Mouse (Mus musculus) layer of hippocampus, adult 9-11 months (tissue): ENCODE data around the gene Myt1l.

ENCODE experiments used
- DNase-seq: peaks from one replicate; pipeline ENCODE4 v3.0.0; 2022

Myt1l gene

DNA sequence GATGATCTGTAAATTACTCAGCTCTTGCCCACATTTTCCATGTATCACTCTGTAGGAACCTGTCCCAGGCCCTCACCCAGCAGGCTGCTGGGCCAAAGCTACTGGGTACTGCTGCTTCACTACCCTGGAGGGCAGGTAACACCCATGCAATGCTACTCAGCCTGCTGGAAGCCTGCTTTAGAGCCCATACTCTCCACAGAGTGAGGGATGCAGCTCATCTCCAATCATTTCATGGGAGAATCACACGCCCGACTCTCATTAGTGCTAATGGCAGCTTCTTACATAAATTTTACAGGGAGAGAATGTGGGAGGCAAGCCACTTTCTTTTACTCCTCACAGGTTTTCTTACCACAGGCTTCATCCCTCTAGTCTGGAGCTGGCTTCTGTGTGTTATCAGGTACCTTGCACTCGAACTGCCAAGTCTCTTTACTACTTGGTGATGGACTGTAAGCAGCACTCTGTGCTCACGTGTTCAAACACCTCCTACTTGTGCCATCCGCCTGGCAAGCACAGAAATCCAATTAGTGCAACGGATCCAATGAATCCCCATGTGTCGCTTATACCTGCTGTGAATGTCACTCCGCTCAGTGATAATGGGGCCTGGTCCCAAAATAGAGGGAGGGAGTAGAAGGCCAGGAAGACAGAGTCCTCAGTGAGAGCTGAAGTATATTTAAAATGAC is 212.3 kb downstream of the Myt1l start:
- DNase-seq: peak; percentile 82

DNA sequence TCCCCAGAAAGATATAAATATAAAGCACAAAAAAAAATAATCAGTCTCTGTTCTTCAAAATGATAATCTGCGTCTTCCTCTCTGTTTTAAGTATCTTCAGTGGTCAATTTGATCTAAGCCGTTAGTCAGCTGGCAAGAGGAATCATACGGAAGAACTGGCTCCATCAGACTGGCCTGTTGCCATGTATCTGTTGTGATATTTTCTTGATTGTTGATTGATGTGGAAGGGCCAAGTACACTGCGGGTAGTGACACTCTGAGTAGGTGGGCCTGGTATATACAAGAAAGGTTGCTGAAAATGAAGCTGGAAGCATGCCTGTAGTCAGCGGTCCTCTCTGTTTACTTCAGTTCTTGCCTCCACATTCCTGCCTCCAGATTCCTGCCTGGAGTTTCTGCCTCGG is 213.0 kb downstream of the Myt1l start:
- no peak for DNase-seq

DNA sequence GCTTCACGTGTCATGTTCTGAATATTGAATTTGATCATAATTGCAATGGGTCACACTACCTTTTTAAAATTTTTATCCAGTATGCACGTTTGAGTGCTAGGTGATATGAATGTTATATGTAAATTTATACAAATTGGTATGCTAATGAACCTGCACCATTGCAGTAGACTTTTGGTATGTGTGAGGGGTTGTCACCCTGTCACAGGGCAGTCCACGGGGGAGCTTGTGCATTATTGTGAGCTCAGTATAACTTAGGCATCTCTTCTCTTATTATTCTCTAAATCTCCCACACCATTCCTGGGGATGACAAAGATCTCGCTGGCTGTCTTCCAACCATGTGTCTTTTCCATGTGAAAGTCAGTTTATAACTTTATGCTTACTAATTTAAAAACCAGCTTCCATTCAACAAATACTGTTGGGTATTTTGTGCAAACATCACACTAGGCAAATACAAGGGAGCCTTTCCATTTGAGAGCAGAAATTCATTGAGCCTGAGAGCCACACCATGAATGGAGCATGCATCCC is 222.5 kb downstream of the Myt1l start:
- no peak for DNase-seq

DNA sequence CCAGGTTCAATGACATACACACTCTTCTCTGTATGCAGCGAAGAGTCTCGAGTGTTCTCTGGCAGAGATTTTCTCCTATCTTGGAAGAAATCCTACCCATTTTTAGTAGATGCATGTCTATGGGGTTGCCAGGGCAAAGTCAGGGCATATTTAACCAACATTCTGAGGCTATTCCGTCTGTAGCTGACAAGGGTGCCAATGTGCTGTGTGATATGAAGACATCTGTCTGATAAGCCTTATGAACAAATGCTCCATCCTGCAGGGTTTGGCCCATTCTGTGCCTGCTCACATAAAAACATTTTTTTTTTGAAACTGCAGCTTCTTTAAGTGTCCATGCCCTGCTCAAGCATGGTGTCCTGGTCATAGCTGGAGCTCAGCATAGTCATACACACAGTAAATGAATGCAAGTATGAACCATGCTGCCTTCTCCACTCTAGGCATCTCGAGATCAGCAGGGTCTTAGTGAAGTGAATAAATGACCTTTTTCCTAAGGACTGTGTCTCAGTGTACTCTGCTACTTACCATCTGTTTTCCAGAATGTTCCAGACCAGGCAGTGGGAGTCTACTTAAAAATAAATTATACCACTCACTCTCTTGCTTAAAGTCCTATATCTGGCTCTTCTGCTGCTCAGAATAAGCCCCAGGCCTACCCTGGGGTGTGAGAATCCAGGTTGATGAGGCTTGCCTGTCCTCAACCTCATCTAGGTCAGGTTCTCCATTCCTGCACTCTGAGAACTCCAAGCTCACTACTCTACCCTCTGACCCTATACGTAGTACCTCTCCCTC is 227.1 kb downstream of the Myt1l start:
- peak; percentile 23 for DNase-seq

DNA sequence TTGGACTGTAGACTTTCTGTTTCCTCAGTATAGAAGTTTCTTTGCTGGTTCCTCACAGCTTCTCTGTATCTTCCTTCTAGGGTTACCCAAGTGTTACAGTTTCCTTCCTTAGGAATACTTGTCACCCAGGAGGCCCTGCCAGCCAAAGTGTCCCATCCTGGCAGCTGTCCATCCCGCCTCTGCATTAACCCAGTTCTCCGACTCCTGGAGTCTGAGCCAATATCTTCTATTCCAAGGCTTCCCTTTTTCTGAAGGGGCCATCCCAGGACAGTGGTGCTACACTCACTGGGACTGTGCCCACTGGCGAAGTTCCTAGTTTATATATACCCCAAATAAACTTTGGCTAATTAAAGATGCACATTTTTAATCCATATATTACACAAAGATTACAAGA is 227.7 kb downstream of the Myt1l start:
- DNase-seq: no peak

DNA sequence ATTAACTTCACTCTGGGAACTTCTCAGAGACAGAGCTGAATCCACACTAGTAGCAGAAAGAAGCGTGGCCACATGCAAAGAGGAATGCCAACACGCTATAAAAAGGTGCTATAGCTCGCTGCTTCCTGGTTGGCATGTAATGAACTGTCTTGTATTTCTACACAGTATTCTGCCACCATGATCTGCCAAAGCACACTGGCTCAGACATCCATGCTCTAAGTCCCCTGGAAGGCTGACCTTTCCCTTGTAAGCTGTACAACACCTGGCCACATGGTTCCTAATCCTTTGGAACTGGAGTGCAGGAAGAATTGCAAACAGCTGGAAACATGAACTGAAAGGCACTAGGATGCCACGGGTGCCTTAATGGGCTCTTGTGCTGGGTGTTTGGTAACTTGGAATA is 232.4 kb downstream of the Myt1l start:
- DNase-seq: no peak

DNA sequence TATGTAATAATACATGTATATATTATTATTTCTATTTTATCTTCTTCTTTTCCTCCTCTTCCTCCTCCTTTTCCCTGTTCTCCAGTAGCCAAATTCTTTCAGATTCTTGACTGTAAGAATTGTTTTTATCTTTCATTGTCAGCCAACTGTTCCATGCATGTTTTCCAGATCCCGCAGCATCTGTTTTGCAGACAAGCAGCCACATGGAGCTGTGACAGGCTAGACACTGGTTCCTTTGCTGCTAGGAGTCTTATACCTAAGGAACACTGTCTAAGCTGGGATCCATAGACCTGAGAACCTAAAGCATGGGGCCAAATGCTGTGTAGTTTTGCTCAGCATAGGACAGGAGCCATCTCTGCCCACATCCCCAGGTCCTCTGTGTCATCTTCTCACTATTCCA is 238.0 kb downstream of the Myt1l start:
- DNase-seq: peak; percentile 64

DNA sequence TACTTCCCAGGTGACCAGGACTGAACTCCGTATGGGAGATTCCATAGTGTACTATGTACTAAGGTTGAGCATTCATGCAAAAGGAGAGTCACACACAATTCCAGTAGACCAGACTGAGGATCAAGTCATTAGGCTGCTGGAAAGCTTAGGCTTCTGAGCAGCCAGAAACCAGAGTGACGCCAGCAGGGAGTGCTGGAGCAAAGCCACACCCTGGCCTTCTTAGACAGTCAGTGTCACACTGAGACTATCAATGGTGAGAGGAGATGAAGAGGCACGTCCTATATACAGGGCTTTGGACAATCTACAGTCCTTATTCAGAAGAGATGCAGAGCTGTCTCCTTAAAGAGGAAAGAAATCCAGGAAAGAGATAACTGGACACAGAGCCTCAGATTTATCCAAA is 243.6 kb downstream of the Myt1l start:
- no peak for DNase-seq

DNA sequence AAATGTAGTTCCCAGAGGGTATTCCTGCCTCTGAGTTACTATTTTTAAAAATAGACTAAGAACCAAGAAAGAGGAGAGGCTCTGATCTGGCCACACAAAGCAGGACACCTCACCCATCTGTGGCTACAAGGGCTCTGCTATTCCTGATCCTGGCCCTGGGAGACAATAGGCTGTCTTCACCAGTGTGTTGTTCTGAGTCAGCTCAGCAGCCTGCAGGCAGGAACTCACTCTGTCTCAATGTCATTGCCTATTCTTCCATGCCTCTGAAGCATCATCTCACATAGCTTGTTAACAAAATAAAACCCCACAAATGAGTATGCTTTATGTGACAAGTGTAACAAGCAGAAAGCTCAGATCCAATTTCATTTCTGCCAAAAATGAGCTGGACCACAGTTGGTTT is 244.2 kb downstream of the Myt1l start:
- no peak for DNase-seq

DNA sequence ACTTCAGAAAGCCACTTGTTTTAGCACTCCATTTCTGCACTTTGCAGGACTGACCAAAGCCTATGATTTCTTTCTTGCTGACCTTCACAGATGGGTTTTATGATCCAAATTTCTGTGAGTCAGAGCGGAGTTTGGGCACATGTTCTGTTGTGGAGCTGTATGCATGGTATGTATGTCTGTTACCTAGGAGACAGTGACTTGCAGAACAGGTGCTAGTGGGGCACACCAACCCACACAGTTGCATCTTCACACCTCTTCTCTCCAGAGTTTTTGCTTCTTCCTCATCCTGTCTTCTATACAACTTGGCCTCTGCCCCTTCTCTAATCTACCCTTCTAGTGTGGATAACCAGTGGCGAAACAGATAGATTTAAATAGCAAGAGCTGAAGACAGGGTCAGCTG is 250.7 kb downstream of the Myt1l start:
- peak; percentile 31 for DNase-seq

DNA sequence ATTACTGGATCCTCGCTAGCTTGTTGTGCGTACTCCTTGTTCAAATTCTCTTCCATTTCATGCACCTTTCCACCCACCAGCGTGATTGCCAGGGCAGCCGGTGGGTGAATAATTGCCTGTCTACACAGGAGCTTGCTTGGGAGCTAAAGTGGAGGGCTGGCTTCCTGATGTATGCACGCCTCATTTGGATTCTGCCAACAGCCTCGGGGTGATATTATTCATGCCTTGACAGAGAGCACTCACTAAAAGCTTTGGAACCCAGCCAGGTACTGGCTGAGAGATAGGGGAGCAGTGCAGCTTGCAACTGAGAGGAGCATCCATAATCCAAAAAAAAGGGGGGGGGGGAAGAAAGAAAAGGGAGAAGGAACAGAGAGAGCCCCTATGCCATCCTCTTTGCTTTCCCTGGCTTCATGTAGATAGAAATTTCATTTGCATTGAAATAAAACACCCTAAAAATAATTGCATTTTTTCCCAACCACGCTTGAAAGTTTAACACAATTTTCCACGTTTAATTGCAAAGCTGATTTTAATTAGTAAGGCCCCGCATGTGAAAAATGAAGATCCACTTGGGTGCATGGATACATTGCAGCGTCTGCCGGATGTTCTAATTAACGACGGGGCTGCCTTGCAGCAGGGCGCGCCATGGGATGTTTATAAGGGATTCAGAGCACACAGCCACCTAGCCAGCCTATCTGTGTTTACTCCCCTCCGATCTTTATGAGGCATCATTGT is 261.3 kb downstream of the Myt1l start:
- peak; percentile 84 for DNase-seq

DNA sequence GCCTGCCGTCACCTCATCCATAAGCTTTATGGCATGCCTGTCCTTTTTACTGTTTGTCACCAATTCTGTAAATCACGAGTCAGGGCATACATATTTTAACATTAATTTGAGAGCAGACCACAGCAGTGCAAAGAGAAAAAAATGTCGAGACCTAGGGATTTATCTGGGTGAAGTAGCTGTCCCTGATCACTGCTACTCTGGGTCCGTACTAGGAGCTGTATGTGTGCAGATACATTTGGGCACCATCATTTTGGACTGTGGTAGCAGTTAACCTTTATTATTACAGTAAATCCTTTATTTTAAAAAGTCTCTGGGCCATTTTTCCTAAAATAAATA is 261.8 kb downstream of the Myt1l start:
- no peak for DNase-seq

DNA sequence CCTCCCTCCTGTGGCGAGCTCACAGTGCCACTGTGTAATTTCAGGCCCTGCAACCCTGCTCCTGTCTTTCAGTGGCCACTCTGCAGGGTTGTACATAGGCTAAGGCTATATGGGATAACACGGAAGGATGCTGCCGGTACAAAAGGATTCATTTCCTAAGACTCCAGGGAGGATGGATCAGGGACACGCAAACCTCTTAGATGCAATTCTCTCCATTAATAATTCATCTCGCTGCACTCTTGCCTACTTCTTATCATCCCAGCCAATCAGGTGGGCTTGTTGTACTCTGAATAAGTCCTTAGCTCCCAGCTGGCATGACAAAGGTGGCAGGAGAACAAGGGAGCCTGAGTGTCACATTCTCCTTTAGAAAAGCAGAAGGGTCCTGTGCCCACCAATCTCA is 264.8 kb downstream of the Myt1l start:
- DNase-seq: no peak

DNA sequence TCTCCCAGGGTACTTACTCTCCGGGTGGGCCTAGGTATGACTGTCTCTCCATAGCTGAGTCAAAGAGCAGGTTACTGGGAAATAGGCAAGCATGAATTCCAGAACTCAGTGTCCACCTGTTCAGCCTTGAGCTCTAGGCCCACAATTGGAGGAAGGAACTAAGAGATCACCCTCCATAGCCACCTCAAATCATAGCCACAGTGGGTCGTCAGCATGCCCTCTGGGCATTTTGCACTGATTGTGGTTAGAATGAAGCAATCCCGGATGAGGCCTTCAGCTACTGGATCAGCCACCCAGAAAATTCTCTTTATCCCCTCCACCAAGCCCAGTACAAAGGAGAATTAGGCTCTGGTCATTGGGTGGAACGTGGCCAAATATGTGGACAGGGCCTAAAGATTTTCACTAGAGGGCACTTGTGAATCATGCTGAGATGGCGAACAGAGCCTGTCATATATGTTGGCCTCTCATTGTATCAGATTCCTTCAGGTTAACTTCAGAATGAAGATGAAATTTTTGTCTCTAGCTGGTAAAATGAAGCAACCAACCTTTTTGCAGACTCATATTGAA is 267.0 kb downstream of the Myt1l start:
- no peak for DNase-seq

DNA sequence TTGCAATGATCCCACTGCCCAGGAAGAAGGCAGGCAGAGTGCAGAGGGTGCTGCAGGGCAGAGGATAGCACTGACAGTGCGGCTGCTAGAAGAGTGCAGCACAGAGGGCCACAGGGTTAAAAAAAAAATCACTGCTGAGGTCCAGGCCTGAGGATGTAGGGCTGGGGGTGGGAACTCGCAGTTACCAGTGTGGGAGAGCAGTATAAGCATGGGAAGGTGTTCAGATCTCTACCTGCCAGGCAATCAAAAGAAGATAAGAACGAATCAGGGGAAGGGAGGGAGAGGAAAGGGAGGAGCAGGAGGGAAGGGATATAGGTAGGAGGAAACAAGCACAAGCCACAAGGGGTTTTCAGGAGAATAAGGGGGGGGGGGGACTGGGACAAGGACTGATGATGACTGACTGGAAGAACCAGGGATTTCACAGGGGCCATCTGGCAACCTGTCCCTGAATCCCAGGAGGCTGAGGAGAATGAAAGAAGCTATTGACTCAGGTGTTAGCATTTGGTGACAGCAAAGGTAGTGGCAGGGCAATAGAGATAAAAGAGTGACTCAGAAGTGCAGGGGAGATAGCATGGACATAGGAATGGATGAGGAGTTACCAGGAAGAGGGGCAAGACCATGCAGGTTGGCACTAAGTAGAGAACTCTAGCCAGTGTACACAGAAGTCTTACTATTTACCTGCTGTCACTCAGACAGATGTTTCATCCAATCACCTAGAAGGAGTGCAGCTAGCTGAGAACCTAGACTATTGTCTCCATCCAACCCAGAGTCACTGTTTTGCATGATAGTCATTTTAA is 270.6 kb downstream of the Myt1l start:
- no peak for DNase-seq

DNA sequence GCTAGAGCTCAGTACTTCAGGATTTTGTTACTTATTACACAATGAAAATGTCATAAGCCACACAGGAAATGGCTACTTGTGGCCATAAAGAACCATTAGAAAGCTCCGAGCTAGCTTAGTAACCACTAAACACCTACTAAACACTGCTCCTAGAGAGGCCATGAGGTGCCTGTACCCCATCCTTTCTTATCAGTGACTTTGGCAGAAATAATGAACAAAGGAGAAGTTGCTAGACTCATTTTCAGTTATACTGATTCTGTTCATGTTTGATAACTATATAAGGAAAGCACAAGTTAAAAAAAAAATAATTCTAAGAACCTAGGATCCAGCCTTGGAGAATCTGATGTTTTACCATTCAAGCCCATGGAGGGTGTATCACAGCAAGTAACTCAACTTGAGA is 278.2 kb downstream of the Myt1l start:
- DNase-seq: no peak

DNA sequence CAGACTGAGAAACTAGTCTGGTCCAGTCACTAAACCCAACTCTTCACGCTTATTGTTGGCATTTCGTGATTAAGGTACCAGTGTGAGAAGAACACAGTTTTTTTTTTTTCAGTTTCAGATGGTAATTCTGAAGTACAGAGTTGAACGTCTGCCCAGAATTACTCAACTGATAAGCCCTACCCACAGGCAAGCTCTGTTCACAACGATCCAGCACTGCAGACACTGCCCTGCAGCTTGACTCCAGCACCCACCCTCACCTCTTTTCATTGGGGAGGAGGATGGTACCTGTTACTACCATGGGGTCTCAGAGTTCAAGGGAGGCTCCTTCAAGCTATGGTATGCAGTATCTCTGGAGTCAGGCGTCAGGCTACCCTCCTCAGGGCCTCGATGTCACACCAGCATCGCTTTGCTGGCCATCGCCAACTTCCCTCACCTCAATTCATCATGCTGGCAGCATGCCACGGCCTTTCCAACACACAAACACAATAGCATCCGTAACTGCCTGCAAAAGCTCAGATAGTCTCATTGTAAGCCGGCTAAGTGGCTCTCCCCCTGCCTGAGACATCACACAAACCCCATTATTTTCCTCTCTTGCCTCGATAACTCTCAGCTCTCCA is 281.5 kb downstream of the Myt1l start:
- peak; percentile 34 for DNase-seq

DNA sequence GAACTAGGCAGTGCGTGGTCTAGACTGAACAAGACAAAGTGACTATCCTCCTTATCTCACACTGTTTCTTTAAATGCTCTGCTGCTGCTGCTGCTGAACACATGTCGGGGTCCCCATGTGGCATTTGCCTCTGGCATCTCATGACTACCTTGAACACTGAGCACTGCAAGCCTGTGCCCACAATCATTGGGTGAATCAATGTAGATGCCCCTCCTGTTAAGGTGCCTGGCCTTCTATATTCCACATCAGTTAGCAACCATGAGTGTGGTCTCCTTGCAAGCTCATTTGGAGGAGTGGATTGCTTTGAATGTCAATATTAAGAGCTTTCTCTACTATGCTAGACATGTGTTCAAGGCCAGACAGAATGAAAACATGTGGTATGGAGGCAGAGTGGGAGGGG is 287.3 kb downstream of the Myt1l start:
- no peak for DNase-seq

DNA sequence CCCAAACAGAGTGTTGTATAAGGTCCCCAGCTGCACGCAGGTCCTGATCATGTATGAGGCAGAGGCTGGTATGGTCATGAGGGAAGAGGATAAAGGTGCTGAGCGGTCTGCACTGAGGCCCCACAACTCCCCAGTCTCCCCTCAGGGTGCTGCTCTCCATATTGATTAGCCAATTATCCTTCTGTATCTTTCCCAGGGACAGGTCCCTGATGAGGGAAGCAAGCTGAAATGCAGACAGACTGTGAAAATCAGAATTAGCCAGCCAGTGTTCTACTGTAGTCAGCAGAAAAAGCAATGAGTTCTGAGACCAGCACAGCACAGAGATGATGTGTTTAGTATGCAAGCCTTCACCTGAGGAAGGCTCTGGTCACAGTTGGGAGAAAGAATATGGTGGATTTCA is 287.9 kb downstream of the Myt1l start:
- DNase-seq: no peak

DNA sequence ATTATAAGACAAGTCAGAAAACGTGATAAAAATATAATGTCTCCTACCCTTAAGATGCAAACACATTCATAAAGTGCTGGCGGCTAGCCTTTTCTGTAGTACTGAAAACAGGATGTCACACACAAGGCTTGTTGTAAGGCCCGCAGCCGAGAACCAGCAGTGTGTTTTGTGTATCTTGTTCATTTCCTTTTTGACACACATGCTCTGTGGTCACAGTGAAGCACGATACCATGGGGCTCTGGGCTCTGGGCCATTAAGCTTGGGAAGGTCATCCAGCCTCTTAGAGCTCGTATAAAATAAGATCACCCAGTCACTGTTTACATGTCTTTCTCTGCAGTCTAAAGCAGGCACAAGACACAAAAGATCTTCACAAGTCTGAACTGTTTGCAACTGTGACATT is 288.6 kb downstream of the Myt1l start:
- DNase-seq: no peak

DNA sequence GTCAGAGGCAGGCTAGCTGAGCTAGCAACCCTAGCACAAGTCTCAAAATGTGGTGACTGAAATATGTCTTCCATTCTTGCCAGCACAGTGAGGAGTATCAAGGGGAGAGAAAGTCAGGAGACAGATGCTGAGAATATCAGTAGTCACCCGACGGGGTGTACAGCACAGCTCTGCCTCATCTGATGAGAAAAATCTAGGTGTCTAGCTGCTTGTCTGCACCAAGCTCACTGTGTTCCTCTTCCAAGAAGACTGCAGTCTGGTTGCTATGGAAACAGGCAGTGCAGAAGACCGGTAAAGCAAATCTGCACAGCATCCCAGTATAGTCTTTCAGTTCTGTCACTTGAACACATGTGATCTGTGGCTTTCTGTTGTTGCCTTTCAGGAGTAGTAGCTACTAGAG is 294.0 kb downstream of the Myt1l start:
- DNase-seq: peak; percentile 79

DNA sequence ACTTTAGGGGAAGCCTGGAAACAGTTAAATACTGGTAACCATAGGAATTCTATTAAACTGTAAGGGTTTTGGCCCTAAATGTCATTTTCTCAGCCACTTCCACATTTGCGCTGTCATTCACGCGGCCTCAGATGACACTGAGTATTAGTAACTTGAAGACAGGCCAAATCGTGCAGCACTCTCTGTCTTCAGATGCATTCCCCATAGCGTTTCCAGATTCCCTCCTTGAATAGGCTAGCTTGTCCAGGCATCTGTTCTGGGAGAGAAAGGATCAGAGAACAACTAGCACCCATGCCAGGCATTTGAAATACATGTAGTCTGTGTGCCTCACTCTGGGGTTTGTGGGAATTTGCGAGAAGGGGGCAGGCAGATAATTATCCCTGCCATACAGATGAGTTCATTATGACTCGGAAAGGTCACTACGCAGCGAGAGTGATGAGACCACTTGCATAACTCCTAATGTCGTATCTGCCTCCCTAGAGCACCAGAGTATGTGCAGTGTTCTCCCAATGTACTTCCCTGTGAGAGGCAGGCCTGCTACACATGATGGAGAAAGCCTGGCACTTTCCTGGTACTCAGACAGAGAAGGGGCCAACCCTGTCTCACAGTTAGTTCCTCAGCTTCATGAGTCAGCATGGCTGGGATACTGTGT is 295.7 kb downstream of the Myt1l start:
- peak; percentile 51 for DNase-seq
